Mouse (Mus musculus) myocyte (in vitro differentiated cells): ENCODE measurements around the gene Schip1. TPM values are rescaled to one million over a fixed set of nuclear protein-coding genes. Genes with fewer than 3 reads are reported as not detected.
A peak's percentile ranks its signal among the peaks of the same experiment; 100 is the strongest.

Experiments used
- H3K27me3 ChIP-seq: one replicate; pipeline ENCODE4 v1.6.1; 2011; ENCODE audit not compliant: control insufficient read depth, insufficient read depth, insufficient read length
- H3K36me3 ChIP-seq: one replicate; pipeline ENCODE4 v1.6.1; 2011; ENCODE audit not compliant: control insufficient read depth, insufficient read depth
- H3K4me2 ChIP-seq: one replicate; pipeline ENCODE4 v1.6.1; 2011; ENCODE audit warnings: low read depth, control low read depth
- H3K4me3 ChIP-seq: one replicate; pipeline ENCODE4 v1.5.1; 2011; ENCODE audit warnings: mild to moderate bottlenecking, control low read depth, moderate library complexity
- H3K79me2 ChIP-seq: one replicate; pipeline ENCODE4 v1.6.1; 2011; ENCODE audit not compliant: control insufficient read depth, insufficient read depth
- H3ac ChIP-seq: one replicate; pipeline ENCODE4 v1.6.1; 2011; ENCODE audit not compliant: control insufficient read depth, insufficient read length
- CEBPB ChIP-seq: IDR thresholded peaks from 2 replicates; pipeline ENCODE4 v1.6.1; 2011; ENCODE audit warnings: mild to moderate bottlenecking, moderate library complexity; ENCODE audit not compliant: poor library complexity, insufficient read depth, severe bottlenecking
- E2F4 ChIP-seq: IDR thresholded peaks from one replicate; pipeline ENCODE4 v1.6.1; 2011; ENCODE audit warnings: mild to moderate bottlenecking, control low read depth, moderate library complexity; ENCODE audit not compliant: insufficient read depth
- MAX ChIP-seq: IDR thresholded peaks from one replicate; pipeline ENCODE4 v1.6.1; 2011; ENCODE audit warnings: low read depth, mild to moderate bottlenecking, control low read depth
- MYOD1 ChIP-seq, 3 experiments: IDR thresholded peaks; one replicate each; pipeline ENCODE4 v1.6.1; 2011; ENCODE audit warnings: control low read depth in 2 of 3, low read depth in 2 of 3, mild to moderate bottlenecking in 2 of 3, moderate library complexity in 1 of 3; ENCODE audit not compliant: insufficient read length in 2 of 3, control insufficient read depth in 1 of 3
- MYOG ChIP-seq, 3 experiments: IDR thresholded peaks; one replicate each; pipeline ENCODE4 v1.6.1; 2011; ENCODE audit warnings: control low read depth in 2 of 3, low read depth in 2 of 3, mild to moderate bottlenecking in 2 of 3; ENCODE audit not compliant: insufficient read length in 2 of 3, control insufficient read depth in 1 of 3, insufficient read depth in 1 of 3
- POLR2A ChIP-seq: IDR thresholded peaks from one replicate; pipeline ENCODE4 v1.6.1; 2011; ENCODE audit warnings: low read depth, mild to moderate bottlenecking, control low read depth, moderate library complexity; ENCODE audit not compliant: insufficient read length
- POLR2AphosphoS2 ChIP-seq: IDR thresholded peaks from one replicate; pipeline ENCODE4 v1.6.1; 2011; ENCODE audit warnings: low read depth, control low read depth; ENCODE audit not compliant: insufficient read length
- REST ChIP-seq: IDR thresholded peaks from one replicate; pipeline ENCODE4 v1.6.1; 2011; ENCODE audit warnings: mild to moderate bottlenecking, control low read depth, moderate library complexity; ENCODE audit not compliant: insufficient read depth, insufficient read length
- SRF ChIP-seq: IDR thresholded peaks from one replicate; pipeline ENCODE4 v1.6.1; 2011; ENCODE audit warnings: low read depth; ENCODE audit not compliant: control insufficient read depth, insufficient read length
- TCF12 ChIP-seq: IDR thresholded peaks from one replicate; pipeline ENCODE4 v1.6.1; 2011; ENCODE audit warnings: mild to moderate bottlenecking, control low read depth; ENCODE audit not compliant: poor library complexity, insufficient read depth, severe bottlenecking
- TCF3 ChIP-seq: IDR thresholded peaks from one replicate; pipeline ENCODE4 v1.6.1; 2011; ENCODE audit warnings: low read depth, control low read depth; ENCODE audit not compliant: insufficient read length
- USF1 ChIP-seq: IDR thresholded peaks from one replicate; pipeline ENCODE4 v1.6.1; 2011; ENCODE audit warnings: low read depth, mild to moderate bottlenecking, control low read depth, moderate library complexity
- polyA plus RNA-seq: library from polyadenylated mRNA; unstranded; fragments of >200 nt; fragmentation: generic; extraction: Trizol; gene quantifications from one replicate; pipeline ENCODE4 v1.2.1, GENCODE M21; 2012; ENCODE audit warnings: missing spikeins

Schip1 gene
- polyA plus RNA-seq, 1 experiment: 23.3 TPM

GRCm38 (mm10) chr3:68492066-68492465 lies 427.5 kb downstream of the Schip1 start:
- Histone ChIP-seq H3K4me2 (peak overlapping the region; percentile 71), H3K79me2 (peaks cover 16% of the 10 kb centered on the region), H3K27me3 (no peaks in the 10 kb centered on the region), H3K4me3 (peak overlapping the region; percentile 91), H3K36me3 (no peaks in the 10 kb centered on the region), H3ac (no peak overlapping the region)
- TF ChIP-seq E2F4 (no peak), POLR2A (no peak), MYOD1 (IDR thresholded peaks at IDR 0.05; ENCODE audit: control insufficient read depth in 1 of 3, insufficient read length in 2 of 3, low read depth in 2 of 3) (no peak), REST (no peak), TCF12 (no peak), SRF (no peak), MAX (no peak), POLR2AphosphoS2 (no peak), TCF3 (no peak), CEBPB (no peak)

GRCm38 (mm10) chr3:68492513-68492912 lies 427.9 kb downstream of the Schip1 start:
- Histone ChIP-seq H3K4me3 (peak overlapping the region; percentile 91), H3K79me2 (peaks cover 20% of the 10 kb centered on the region), H3K4me2 (peak overlapping the region; percentile 71), H3K36me3 (no peaks in the 10 kb centered on the region), H3K27me3 (no peaks in the 10 kb centered on the region), H3ac (no peak overlapping the region)
- TF ChIP-seq USF1: no peak
- TF ChIP-seq TCF12: no peak
- TF ChIP-seq MYOD1 (IDR thresholded peaks at IDR 0.05; ENCODE audit: control insufficient read depth in 1 of 3, insufficient read length in 2 of 3, low read depth in 2 of 3): no peak
- TF ChIP-seq CEBPB: no peak
- TF ChIP-seq E2F4: no peak
- TF ChIP-seq TCF3: no peak
- no peak for TF ChIP-seq REST
- no peak for TF ChIP-seq POLR2AphosphoS2
- TF ChIP-seq MYOG (IDR thresholded peaks at IDR 0.05; ENCODE audit: control insufficient read depth in 1 of 3, insufficient read depth in 1 of 3, insufficient read length in 2 of 3, low read depth in 2 of 3): no peak
- TF ChIP-seq MAX: no peak
- no peak for TF ChIP-seq POLR2A
- TF ChIP-seq SRF: no peak

DNA sequence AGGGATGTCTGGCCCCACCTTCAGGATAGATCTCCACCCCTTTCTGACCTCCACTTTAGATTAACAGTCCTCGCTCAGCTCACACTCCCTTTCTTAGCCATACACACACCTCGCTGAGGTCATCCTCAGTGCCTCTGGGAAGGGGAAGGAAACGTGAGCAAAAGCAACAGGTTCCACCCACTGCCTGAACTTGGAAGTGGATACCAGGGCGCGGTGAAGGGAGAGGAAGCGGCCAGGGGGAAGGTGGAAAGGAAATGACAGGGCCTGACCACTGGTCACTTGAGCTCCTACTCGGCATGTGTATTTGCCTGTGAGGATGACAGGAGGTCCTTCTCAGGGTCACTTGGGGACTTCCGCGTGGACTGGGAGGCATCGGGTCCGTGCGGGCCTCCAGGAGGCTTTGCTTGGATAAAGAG lies 428.6 kb downstream of the Schip1 start:
- TF ChIP-seq POLR2A (peak; percentile 56), TCF3 (no peak), USF1 (no peak), MAX (no peak), TCF12 (no peak), CEBPB (no peak), SRF (no peak)
- Histone ChIP-seq H3K36me3 (no peaks in the 10 kb centered on the region), H3K27me3 (no peaks in the 10 kb centered on the region), H3K4me2 (peak overlapping the region; percentile 71), H3ac (peak overlapping the region; percentile 89), H3K4me3 (peak overlapping the region; percentile 91), H3K79me2 (peaks cover 27% of the 10 kb centered on the region)

DNA sequence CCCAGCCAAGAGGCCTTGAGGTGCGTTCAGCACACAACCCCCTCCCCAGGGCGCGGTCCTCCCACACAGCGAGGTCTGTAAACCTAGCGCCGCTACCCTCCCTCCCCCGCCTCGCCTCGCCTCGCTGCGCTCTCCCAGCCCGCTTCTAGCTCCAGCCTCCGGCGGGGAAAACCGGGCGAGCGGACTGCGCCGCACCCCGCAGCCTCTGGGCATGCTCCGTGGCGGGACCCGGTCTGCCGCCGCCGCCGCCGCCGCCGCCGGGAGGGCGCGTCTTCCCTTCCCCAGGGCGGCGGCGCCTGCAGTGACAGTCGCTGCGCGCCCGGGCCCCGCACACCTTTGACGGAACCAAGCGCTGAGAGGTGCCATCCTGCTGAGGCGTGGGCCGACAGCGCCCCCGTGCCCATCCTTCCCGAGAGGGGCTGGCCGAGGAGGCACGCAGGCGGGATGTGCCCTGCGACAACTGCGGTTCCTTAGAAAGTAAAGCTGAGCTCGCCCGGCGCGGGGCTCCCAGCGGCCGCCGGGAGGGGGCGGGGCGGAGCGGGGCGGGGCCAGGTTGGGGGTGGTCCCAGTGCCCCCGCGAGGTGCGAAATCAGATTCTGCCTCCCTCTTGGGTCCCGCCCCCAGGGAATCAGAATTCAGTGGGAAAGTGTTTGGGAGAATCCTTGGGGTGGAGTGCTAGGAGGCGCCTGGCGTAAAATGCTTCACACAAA lies 429.1 kb downstream of the Schip1 start:
- TF ChIP-seq MYOD1 (IDR thresholded peaks at IDR 0.05; ENCODE audit: control insufficient read depth in 1 of 3, insufficient read length in 2 of 3, low read depth in 2 of 3) (peak in 1 of 3 experiments; percentile 24), MAX (no peak), TCF3 (no peak), SRF (no peak), MYOG (IDR thresholded peaks at IDR 0.05; ENCODE audit: control insufficient read depth in 1 of 3, insufficient read depth in 1 of 3, insufficient read length in 2 of 3, low read depth in 2 of 3) (peak in 2 of 3 experiments; percentile 65 to 66), CEBPB (no peak), POLR2A (peak; percentile 83), E2F4 (no peak), POLR2AphosphoS2 (peak; percentile 77), USF1 (no peak), REST (peak; percentile 54), TCF12 (no peak)
- H3K4me3 ChIP-seq: peak overlapping the region; percentile 91
- no peaks in the 10 kb centered on the region for H3K36me3 ChIP-seq
- H3K27me3 ChIP-seq: no peaks in the 10 kb centered on the region
- peaks cover 33% of the 10 kb centered on the region for H3K79me2 ChIP-seq
- peak overlapping the region; percentile 98 for H3K4me2 ChIP-seq
- peak overlapping the region; percentile 89 for H3ac ChIP-seq
